Mouse (Mus musculus) ovary, postnatal 36 days (tissue): ENCODE data around the gene Prkcq.

ENCODE experiments used
- DNase-seq: peaks from one replicate; pipeline ENCODE4 v3.0.0; 2022; ENCODE audit warnings: low spot score, mixed read lengths

Prkcq gene

DNA sequence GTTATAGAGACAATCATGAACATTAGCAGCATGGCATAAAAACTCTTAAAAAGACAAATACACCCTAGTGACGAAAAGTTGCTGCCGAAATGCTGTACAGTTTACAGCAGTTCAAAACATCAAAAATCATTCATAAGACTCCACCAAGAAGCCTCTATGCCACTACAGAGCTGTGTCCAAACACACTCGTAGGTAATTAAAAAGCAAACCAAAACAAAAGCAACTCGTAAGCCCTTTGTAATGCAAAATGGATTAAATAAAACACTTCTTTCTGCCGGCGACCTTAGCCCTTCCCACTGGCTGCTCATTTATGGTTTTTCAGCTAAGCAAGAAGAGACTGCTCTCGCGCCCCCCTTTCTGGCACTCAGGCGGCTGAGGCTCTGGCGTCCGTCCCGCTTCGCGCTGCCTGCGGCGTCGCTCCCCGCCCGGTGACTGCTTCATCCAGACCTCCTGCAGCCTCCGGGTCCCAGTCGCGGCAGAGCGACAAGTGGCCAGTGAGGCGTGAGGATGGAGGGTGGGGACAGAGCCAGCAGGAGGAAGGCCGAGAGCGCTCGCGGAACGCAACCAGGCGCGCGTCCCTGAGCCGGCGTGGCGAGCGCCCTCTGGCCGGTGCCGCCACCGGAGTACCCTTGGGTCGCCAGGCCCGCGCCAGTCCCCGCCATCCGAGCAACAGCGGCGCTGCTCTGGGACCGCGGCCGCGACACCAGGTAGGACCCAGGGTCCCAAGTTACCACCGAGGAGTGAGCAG, at the start of gene Prkcq:
Gene Prkcq (plus strand): TSS at position 355 of the 748 bp plus-strand sequence.
- peak; percentile 57 for DNase-seq

DNA sequence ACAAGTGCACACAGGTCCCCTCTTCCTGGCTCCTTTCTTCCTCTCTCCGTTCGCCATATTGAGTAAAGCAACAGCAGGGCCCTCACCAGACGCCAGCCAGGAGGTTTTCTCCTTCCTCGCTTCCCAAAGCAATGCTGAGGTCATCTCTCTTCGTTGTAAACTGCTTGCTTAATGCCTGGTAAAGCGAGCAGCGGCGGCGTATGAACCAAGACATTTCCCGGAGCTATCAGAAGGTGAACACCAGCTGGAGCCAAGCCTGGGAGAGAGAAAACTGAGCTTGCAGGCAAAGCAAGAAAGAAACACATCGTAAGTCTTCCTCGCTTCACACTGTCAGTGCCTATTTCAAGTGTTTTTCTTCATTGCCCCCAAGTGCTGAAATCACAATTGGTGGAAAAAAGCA, 41.0 kb upstream of the Prkcq start:
- DNase-seq, result no peak

GRCm38 (mm10) chr2:11135718-11136117, 36.2 kb upstream of the Prkcq start:
- no peak for DNase-seq

DNA sequence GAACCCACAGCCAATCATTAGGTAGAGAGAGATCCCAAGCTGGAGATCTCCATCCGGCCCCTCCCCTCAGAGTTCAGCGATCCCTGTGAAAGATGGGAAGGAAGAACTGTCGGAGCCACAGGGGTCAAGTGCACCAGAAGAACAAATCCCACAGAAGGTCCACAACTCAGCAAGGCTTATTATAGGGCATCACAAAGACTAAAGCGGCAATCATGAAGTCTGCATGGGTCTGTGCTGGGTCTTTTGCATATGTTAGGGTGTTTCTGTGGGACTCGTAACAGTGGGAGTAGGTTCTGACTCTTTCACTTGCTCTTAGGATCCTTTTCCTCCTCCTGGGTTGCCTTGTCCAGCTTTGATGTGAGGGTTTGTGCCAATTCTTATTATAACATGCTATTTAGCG, 33.8 kb upstream of the Prkcq start:
- DNase-seq, result no peak

DNA sequence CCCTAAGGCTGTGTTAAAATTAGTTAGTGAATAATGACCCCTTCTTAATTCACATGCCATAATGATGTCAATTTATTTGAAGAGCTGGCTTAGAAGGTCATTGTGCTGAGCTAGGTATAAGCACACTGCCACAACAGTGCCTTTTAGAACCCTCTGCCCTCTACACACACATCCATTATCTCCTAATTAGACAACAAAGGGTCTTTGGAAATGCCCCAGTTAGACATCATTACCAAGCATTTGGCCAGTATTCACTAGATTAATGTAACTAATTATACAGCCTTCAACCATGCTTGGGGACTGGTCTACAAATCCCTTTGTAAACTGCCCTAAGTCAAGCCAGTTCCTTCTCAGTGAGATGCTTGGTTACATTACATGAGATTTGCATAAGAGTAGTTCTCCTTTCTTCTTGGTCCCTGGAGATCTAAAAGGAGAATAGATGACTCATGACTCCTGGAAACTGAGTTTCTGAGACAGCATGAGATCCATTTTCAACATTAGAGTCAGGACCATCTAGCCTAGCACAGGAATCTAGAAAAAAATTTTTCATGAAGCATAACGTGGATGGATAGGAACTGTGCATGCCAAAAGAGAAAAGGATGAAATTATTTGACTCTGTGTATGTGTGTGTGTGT, 32.3 kb upstream of the Prkcq start:
- DNase-seq, result no peak

DNA sequence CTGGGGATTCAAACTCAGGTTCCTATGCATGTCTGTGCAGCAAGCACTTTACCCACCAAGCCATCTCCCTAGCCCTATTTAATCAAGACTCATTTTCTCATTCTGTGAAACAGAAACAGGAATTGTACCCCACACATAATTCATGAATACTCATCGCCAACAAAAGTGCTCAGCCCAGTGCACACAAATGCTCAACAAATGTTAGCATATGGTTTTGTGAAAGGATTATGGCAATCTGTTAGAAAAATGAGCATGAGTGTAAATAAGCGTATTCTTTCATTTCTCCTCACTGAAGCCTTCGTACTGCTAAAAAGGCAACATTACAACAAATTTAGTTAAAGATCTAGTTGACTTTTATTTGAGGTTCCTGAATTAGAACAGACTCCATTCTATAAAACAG, 31.5 kb upstream of the Prkcq start:
- DNase-seq, result no peak

DNA sequence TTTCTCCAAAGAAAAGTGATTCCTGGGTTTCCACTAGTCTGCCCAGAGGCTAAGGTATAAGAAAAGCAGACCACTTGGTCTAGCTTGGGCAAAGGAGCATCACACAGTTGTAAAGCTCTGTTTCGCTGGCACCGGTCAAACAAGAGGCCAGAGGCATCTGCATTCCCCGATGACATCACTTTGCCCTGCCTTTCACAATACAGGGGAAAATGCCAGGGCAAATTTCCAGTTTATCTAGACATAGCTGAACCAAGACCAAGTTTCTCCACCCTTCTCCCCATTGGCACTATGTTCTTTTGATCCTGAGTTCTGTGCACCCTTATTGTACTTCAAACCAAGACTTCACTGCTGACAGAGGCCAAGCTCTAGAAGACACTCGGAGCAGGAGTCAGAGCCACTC, 22.8 kb upstream of the Prkcq start:
- DNase-seq, result no peak

DNA sequence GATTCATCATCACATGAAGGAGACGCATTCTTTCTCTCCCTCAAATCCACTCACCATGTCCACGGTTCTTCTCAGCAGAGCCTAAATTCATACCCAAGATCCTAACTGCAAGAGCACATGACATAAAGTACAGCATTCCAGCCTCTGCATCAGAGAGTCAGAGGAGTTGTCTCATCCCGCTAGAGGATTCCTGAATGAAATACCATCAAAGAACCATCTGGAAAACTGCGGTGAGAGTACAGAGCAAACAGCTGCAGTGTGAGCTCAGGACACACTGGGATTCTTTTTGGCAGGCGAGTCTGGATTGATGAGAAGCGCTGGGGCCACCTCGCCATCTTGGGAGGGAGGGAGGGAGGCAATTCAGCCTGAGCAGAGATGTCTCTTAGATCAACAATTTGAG, 20.9 kb upstream of the Prkcq start:
- DNase-seq, result no peak

DNA sequence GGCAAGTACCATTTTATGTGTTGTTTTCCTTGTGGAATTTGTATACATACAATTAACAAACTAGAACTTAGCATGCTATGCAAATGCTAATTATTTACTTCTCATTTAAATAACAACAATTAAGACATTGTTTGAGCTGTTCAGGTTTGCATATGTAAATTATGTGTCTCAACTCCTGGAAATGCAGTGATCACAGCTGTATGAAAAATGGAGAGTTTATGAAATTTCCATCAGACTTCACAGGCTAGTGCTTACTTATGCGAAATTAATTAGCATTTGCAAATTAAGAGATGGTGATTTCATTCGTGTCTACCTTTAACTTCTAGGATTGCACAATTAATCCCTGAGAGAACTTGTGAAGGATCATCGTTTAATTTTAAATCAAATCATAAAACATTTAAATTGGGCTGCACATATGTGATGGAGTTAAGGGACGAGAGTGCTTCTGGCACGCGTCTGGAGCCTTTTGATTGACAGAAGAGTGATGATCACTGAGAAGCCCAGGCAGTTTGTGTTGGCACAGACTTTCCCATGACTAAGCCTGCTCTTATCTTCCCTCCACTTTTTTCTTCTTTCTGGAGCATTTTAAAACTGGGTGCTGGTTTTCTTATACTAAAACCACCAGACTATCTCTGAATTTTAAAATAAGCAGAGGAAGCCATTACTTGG, 20.1 kb upstream of the Prkcq start:
- no peak for DNase-seq

- DNase-seq, result no peak
These were observed 12.3 kb upstream of the Prkcq start for GRCm38 (mm10) chr2:11159641-11160040.

- no peak for DNase-seq
These were observed 11.2 kb upstream of the Prkcq start for GRCm38 (mm10) chr2:11160696-11161095.

DNA sequence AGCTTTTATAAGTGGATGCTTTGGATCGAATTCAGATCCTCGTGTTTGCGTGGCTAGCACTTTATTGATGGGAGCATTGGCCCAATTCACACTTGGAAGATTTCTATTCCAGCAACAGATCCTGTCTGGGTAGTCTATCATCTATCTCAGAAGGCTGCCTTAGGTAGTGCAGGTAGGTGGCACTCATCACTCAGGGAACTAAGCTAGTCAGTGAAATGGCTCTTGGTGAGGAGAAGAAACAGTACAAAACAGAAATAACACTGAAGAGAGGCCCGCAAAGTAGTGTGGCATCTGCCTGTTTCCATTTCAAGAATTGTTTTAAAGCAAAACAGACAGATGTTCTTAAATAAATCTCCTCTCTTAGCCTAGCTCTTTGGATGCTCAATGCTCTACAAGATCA, 10.6 kb upstream of the Prkcq start:
- DNase-seq, result no peak

DNA sequence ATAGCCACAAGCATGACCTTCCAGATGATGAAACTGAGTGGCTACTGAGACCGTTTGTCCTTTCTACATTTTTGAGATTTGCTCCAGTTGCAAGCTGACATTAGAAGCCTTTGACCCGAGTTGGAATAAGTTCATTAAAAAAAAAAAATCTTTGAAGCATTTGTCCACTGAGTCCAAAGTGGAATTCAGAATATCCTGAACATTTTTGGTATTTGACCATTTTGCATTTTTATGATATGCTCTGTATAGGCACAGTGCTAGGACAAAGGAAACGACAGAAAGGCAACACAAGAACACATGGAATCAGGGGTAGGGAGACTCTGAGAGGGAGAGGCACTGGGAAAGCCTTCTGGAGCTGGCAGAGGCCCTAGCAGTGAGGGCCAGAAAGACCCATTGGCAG, 9.2 kb upstream of the Prkcq start:
- no peak for DNase-seq

DNA sequence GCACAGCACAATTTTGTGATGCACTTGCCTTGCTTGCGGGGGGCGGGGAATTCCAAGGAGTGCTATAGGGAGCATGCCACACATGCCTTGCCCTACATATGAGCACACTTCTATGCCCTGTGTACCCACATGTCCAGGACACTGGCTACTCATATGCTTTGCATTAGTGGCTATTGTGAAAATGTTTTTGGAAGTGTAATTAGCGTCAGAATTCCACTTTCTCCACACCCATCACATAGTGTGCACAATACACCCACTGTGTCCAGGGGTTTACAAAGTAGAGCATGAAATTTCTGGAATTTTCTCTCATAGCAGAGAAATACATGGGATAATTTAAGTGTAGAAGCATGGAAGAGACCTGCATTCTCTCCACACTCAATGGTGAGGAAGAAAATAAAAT, 7.7 kb upstream of the Prkcq start:
- no peak for DNase-seq

DNA sequence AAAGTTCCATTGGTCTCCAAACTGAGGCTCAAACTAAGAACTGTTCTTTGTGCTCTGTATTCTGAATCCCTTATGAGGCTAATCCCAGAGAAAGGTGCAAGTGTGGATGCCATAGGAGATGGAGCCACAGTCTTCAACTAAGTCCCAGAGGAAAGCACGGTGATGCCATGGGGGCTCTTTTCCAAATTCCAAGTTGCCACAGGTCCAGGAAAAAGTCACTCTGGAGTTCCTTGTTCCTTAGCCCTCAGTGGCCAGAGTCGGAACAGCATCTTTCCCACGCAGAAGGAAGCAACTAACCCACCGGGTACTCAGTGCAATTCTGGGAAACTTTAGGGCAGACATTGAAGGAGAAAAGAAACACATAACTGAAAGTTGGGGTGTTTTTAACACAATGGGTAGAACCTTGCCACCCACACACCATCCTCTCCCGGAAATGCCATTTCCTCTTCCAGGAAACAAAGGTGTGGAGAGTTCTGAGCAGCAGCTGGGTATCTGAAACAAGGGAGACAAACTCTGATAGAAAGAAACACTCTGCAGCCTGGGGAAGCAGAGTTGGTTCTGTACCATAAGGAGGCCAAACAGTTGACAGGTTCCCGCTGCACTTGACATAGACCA, 2.1 kb upstream of the Prkcq start:
- DNase-seq, result no peak

GRCm38 (mm10) chr2:11172831-11173414, 1.0 kb downstream of the Prkcq start:
- DNase-seq, result no peak

DNA sequence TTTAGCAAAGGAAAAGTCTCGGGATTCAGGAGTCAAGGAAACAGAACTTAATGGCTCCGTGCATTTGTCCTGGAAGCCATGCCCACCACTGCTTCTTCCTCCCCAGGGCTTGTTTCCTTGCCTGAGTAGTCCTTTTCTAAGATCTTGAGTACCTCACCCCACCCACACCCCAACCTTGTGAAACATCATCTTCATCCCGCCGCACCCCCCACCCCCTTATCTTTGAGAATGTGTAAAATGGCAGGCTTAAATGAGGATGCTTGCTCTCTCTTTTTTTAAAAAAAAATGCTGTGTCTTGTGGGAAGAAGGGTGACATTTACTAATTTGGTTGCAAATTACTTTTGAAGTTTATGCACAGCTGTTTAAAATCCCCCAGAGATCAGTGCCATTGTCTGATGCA, 1.6 kb downstream of the Prkcq start:
- no peak for DNase-seq

- DNase-seq, result no peak
These were observed 2.2 kb downstream of the Prkcq start for GRCm38 (mm10) chr2:11174101-11174500.

- no peak for DNase-seq
These were observed 6.0 kb downstream of the Prkcq start for GRCm38 (mm10) chr2:11177880-11178279.

DNA sequence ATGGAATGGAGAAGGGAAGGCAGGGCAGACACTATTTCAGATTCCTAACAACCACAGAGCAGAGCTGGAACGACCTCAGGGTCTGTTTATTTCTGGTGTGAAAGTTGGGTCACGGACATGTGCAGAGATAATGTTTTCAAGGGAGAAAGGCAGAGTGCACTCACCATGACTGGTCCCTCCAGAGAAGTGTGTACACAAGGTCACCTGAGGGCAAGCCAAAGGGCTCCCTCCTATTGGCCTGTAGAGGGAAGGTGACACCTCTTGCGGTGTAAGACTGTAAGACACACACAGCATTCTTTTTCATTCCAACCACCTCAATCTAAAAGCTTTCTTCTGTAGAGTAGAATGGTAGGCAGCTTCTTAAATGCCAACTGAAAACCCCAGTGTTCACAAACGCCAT, 9.6 kb downstream of the Prkcq start:
- DNase-seq, result no peak

DNA sequence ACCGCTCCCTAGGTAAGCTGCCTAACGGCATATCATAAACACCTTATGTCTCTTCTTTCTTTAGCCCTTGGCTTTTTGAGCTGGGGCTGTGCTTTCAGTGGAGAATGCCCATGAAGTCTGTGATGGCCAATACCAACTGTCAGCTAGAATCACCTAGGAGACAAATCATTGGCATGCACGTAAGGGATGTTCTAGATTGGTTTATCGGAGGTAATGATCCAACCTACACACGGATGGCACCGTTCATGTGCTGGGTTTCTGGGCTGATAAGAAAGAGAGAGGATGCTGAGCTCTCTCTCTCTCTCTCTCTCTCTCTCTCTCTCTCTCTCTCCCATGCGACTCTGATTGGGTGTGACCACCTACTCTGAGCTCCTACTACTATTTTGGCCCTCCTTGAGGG, 10.2 kb downstream of the Prkcq start:
- no peak for DNase-seq

- no peak for DNase-seq
These were observed 12.1 kb downstream of the Prkcq start for GRCm38 (mm10) chr2:11183991-11184390.

- DNase-seq, result no peak
These were observed 14.7 kb downstream of the Prkcq start for GRCm38 (mm10) chr2:11186586-11186985.
